Mouse (Mus musculus) brain, adult 10 weeks (tissue): ENCODE results near the gene Gm525. TPM values are rescaled to one million over a fixed set of nuclear protein-coding genes. Genes with fewer than 3 reads are reported as not detected.

ENCODE experiments used
- polyA plus RNA-seq: library from polyadenylated mRNA; stranded (reverse); fragments of 350-450 nt; fragmentation: Illumina TruSeq; extraction: RNeasy Lipid Tissue Mini Kit (QIAGEN cat#74804); gene quantifications from one replicate; pipeline ENCODE4 v1.2.3, GENCODE M21; 2015; ENCODE audit warnings: low read depth, low replicate concordance

The Gm525 gene
- not detected for polyA plus RNA-seq

GRCm38 (mm10) chr11:89073541-89073940 lies at the start of gene Gm525:
Gene Gm525 (plus strand): TSS chr11:89073841.

GRCm38 (mm10) chr11:89066750-89067149 lies 6.9 kb upstream of the Gm525 start, which contains the start of gene Dgke:
Gene Dgke (minus strand): TSS chr11:89066850.

Other genes with a start within 250 kb of the Gm525 start
- gene Akap1, start 209.3 kb upstream of the Gm525 start, polyA plus RNA-seq: 25.9 TPM
- gene Scpep1, start 118.4 kb upstream of the Gm525 start, polyA plus RNA-seq: 21.4 TPM
- gene Elobl, start 106.9 kb upstream of the Gm525 start, polyA plus RNA-seq: not detected
- 24.1 TPM for gene Coil, start 103.6 kb upstream of the Gm525 start, polyA plus RNA-seq
- gene Trim25, start 74.5 kb upstream of the Gm525 start, polyA plus RNA-seq: 4.7 TPM
- 34.4 TPM for gene Dgke, start 7.0 kb upstream of the Gm525 start, polyA plus RNA-seq
- gene Nog, start 228.5 kb downstream of the Gm525 start, polyA plus RNA-seq: 7.1 TPM